Mouse (Mus musculus) stomach, embryonic 15.5 days (tissue): Measurements from ENCODE around the gene Mum1. TPM values are rescaled to one million over a fixed set of nuclear protein-coding genes. Genes with fewer than 3 reads are reported as not detected.
"Not testable (repeated sequence)": the region's sequence is repeated elsewhere in the genome, so short reads cannot be mapped to it uniquely, and the experiment has no call there.

ENCODE experiments used
- ATAC-seq: fragments of 200-750 bp; cut with Nextera tagmentation; 2 replicates; pipeline ENCODE4 v1.8.0; 2017; ENCODE audit warnings: low read depth, moderate number of reproducible peaks, moderate TSS enrichment; ENCODE audit not compliant: insufficient read depth, low FRiP score
- H3K27ac ChIP-seq: fragments of 300-500 bp; sonication (generic); 2 replicates; pipeline ENCODE4 v1.5.1; 2015; ENCODE audit warnings: mild to moderate bottlenecking, inconsistent platforms
- H3K27me3 ChIP-seq: fragments of 300-500 bp; sonication (generic); replicated peaks from 2 replicates; pipeline ENCODE4 v1.6.1; 2015; ENCODE audit warnings: inconsistent platforms
- H3K36me3 ChIP-seq: fragments of 300-500 bp; sonication (generic); 2 replicates; pipeline ENCODE4 v1.6.1; 2015; ENCODE audit warnings: inconsistent platforms
- H3K4me1 ChIP-seq: fragments of 300-500 bp; sonication (generic); 2 replicates; pipeline ENCODE4 v1.6.1; 2015; ENCODE audit warnings: inconsistent platforms
- H3K4me2 ChIP-seq: fragments of 300-500 bp; sonication (generic); 2 replicates; pipeline ENCODE4 v1.6.1; 2015; ENCODE audit warnings: mild to moderate bottlenecking, inconsistent platforms
- H3K4me3 ChIP-seq: fragments of 300-500 bp; sonication (generic); replicated peaks from 2 replicates; pipeline ENCODE4 v1.5.1; 2015; ENCODE audit warnings: inconsistent platforms
- H3K9ac ChIP-seq: fragments of 300-500 bp; sonication (generic); 2 replicates; pipeline ENCODE4 v1.6.1; 2015; ENCODE audit warnings: inconsistent platforms
- H3K9me3 ChIP-seq: fragments of 300-500 bp; sonication (generic); 2 replicates; pipeline ENCODE4 v1.6.1; 2016; ENCODE audit warnings: inconsistent platforms
- WGBS: fragments of 180-500 bp; shearing (Covaris S2); methylation state at CpG from one replicate; pipeline ENCODE4 v1.1.7; 2015; 5-methylcytosine and 5-hydroxymethylcytosine counted together
- polyA plus RNA-seq: library from polyadenylated mRNA; unstranded; fragments of >200 nt; fragmentation: Nextera tagmentation; extraction: Ambion mirVana; gene quantifications from 2 replicates; pipeline ENCODE4 v1.2.1, GENCODE M21; 2015

The Mum1 gene
- polyA plus RNA-seq, 1 experiment from 2014 or later, result 66.5 TPM

- no peaks in the 10 kb centered on the region for H3K4me1 ChIP-seq
- no peaks in the 10 kb centered on the region for H3K27me3 ChIP-seq
- H3K9me3 ChIP-seq, result no peaks in the 10 kb centered on the region
- no peak overlapping the region for H3K9ac ChIP-seq
- H3K27ac ChIP-seq, result no peak overlapping the region
- no peak for ATAC-seq
- peaks cover 71% of the 10 kb centered on the region for H3K36me3 ChIP-seq
- no peak overlapping the region for H3K4me3 ChIP-seq
- WGBS, result 63% methylated on average over 9 of the region's 9 CpGs
- no peak overlapping the region for H3K4me2 ChIP-seq
These were observed 15.9 kb downstream of the Mum1 start for GRCm38 (mm10) chr10:80242088-80242487.

DNA sequence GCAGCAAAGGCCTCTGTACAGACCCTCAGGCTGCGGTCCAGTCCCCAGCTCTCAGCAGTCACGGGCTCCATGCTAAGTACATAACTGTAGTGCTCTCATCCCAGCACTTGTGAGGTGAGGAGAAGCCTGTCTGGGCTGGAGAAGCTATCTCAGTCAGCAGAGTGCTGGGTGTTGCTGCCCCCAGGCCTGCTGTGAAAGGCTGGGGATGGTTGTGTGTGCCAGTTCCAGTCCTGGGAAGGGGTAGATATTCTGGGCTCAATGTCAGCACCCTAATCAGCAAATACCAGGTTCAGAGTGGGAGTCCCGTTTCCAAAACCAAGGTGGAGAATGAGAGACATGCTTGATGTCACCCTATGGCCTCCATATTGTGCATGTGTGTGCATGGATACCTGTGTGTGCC is 16.4 kb downstream of the Mum1 start:
- Histone ChIP-seq H3K4me3 (no peak overlapping the region), H3K36me3 (peaks cover 65% of the 10 kb centered on the region)

DNA sequence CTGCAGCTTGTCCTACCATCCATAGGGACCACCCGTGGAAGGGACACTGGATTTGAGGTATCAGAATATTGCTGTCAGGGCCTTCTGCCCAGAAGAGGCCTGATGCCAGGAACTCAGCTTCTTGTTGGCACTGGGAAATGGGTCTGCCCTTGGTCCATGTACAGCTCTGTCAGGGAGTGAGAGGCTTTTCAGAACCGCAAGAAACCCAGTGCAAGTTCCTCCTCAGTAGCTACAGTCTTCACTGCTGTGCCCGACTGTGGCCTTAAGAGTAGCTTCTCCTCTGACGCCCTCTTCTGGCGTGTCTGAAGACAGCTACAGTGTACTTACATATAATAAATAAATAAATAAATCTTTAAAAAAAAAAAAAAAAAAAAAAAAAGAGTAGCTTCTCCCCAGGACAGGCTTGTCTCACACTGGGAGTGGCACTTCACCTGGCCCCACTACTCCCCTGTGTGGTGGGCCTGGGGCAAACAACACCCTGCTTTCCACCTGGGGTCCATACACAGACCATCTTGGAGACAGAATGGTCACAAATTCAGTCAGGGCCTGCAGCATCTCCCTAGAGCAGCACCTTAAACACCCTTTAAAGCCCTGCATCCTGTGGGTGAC is 18.7 kb downstream of the Mum1 start:
- ATAC-seq, result no peak
- Histone ChIP-seq H3K27ac (no peak overlapping the region), H3K9me3 (no peaks in the 10 kb centered on the region), H3K9ac (no peak overlapping the region), H3K4me2 (no peak overlapping the region), H3K4me1 (peaks cover 3% of the 10 kb centered on the region; the same call in 1 of the 2 replicates), H3K4me3 (no peak overlapping the region), H3K36me3 (peaks cover 45% of the 10 kb centered on the region), H3K27me3 (no peaks in the 10 kb centered on the region)
- WGBS, result 42% methylated on average over 5 of the region's 5 CpGs

More for the DNA sequence above, 16.4 kb downstream of the Mum1 start:
- Histone ChIP-seq H3K4me2 (no peak overlapping the region), H3K27ac (no peak overlapping the region), H3K9ac (no peak overlapping the region), H3K9me3 (no peaks in the 10 kb centered on the region), H3K27me3 (no peaks in the 10 kb centered on the region), H3K4me1 (no peaks in the 10 kb centered on the region)
- WGBS, result 91% methylated on average over 3 of the region's 3 CpGs
- ATAC-seq, result no peak

- ATAC-seq, result no peak
- Histone ChIP-seq H3K27me3 (no peaks in the 10 kb centered on the region), H3K4me2 (no peak overlapping the region), H3K4me3 (no peak overlapping the region), H3K4me1 (peaks cover 10% of the 10 kb centered on the region), H3K36me3 (peaks cover 38% of the 10 kb centered on the region), H3K27ac (no peak overlapping the region), H3K9me3 (no peaks in the 10 kb centered on the region), H3K9ac (no peak overlapping the region)
- WGBS, result 2% methylated on average over 4 of the region's 4 CpGs
These were observed 19.4 kb downstream of the Mum1 start for GRCm38 (mm10) chr10:80245600-80245999.

DNA sequence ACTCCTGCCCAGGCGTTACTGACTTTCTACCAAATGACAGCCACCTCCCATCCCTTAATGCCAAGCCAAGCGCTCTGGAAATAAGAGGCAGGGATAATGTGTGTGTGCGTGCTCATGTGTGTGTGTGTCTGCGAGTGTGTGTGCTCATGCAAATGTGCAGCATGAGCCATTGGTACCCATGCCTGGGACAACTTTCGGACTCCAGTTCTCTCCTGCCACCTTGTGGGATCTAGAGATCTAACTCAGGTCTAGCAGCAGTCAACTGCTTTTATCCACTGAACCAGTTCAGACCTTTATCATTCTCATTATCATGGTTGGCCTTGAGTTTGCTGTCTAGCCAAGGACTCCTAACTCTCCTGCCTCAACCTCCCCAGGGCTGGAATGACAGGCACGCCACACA is 21.6 kb downstream of the Mum1 start:
- Histone ChIP-seq H3K27ac (no peak overlapping the region), H3K36me3 (peaks cover 19% of the 10 kb centered on the region), H3K9ac (no peak overlapping the region), H3K27me3 (no peaks in the 10 kb centered on the region), H3K4me3 (no peak overlapping the region), H3K4me2 (peak overlapping the region; percentile 71), H3K4me1 (peaks cover 16% of the 10 kb centered on the region), H3K9me3 (no peaks in the 10 kb centered on the region)
- WGBS, result 49% methylated on average over 6 of the region's 6 CpGs
- no peak for ATAC-seq

DNA sequence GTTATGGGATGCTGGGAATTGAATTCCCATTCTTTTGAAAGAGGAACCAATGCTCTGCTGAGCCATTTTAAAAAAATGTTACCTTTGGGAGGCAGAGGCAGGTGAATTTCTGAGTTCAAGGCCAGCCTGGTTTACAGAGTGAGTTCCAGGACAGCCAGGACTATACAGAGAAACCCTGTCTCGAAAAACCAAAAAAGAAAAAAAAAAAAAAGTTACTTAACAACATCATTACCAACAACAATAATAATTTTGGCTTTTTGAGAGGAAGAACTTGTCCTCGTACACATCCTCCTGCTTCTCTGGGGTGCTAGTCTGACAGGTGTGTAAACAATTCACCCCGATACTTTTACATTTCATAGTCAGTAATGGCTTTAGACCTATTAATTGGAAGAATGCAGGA is 22.2 kb downstream of the Mum1 start:
- Histone ChIP-seq H3K4me3 (peak overlapping the region; percentile 71), H3K36me3 (peaks cover 16% of the 10 kb centered on the region), H3K4me1 (peaks cover 16% of the 10 kb centered on the region), H3K4me2 (peak overlapping the region; percentile 71)
- H3K27ac ChIP-seq, H3K9me3 ChIP-seq, H3K27me3 ChIP-seq, ATAC-seq, H3K9ac ChIP-seq: not testable (repeated sequence)
- WGBS, result 35% methylated on average over 3 of the region's 3 CpGs

DNA sequence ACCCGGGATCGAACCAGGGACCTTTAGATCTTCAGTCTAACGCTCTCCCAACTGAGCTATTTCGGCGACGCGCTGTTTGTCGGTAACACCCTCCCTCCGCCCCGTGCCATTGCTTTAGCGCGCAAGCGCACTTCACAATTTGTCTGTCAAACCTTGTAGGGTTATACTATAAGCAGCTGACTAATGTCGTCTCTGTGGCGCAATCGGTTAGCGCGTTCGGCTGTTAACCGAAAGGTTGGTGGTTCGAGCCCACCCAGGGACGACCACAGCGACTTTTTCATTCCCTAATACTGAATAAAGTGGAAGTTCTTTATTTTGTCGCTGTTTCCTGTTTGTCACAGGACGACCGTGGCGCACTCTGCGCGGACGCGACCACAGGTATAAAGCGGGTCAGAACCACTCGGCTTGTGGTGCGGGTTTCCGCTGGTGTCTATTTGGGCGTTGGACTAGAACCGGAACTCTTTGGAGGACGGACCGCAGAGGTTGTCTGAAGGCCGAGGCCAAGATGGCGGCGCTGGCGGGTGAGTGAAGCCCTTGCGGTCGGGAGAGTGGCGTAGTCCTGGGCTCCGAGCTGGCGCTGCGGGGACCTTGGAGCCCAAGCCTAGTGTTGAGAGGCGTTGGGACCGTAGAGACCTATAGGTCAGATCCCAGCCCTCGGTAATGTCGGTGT is 22.9 kb downstream of the Mum1 start, which contains the start of gene Ndufs7:
TSS of gene Ndufs7 (plus strand) at position 151 of the 670 bp plus-strand sequence.
- WGBS, result under 1% methylated on average over 53 of the region's 53 CpGs
- peak; percentile 88 for ATAC-seq

GRCm38 (mm10) chr10:80250059-80250458 is 23.8 kb downstream of the Mum1 start:
- Histone ChIP-seq H3K4me2 (peak overlapping the region; percentile 71), H3K36me3 (peaks cover 18% of the 10 kb centered on the region), H3K27me3 (no peaks in the 10 kb centered on the region), H3K9ac (peak overlapping the region; percentile 76), H3K27ac (peak overlapping the region; percentile 91; the same call in 1 of the 2 replicates), H3K9me3 (no peaks in the 10 kb centered on the region), H3K4me1 (peaks cover 16% of the 10 kb centered on the region), H3K4me3 (peak overlapping the region; percentile 71)
- ATAC-seq, result no peak
- WGBS, result 36% methylated on average over 2 of the region's 2 CpGs

More for the DNA sequence above, 22.9 kb downstream of the Mum1 start, which contains the start of gene Ndufs7:
- H3K4me1 ChIP-seq, result peaks cover 16% of the 10 kb centered on the region
- peak within 1 kb of the TSS; percentile 71 for H3K4me2 ChIP-seq
- peak within 1 kb of the TSS; percentile 71 for H3K4me3 ChIP-seq
- H3K9me3 ChIP-seq, result no peaks in the 10 kb centered on the region
- no peaks in the 10 kb centered on the region for H3K27me3 ChIP-seq
- peaks cover 16% of the 10 kb centered on the region for H3K36me3 ChIP-seq
- H3K9ac ChIP-seq, result peak within 1 kb of the TSS; percentile 76
- H3K27ac ChIP-seq, result peak within 1 kb of the TSS; percentile 91

DNA sequence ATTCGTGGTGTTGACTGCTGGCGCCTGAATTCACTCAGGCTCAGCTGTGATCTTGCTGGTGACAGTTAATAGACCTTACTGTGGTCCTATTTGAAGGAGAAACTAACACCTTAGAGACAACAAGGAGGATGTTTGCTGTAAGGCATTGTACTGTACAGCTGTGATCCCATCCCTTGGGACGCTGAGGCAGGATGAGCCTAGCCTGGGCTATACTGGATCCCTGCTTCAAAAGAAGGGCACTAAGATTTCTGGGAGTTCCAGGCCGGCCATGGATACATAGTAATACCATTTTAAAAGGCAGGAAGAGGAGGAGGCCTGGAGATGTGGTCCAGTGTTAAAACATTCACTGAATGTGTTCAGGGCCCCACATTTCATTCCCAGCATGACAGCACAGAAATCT is 24.3 kb downstream of the Mum1 start:
- WGBS, result 77% methylated on average over 4 of the region's 4 CpGs
- Histone ChIP-seq H3K9ac (no peak overlapping the region), H3K4me3 (peak overlapping the region; percentile 71; the same call in 1 of the 2 replicates), H3K4me2 (peak overlapping the region; percentile 71), H3K27me3 (no peaks in the 10 kb centered on the region), H3K27ac (no peak overlapping the region), H3K4me1 (peaks cover 16% of the 10 kb centered on the region), H3K9me3 (no peaks in the 10 kb centered on the region), H3K36me3 (peaks cover 23% of the 10 kb centered on the region)
- ATAC-seq, result no peak

GRCm38 (mm10) chr10:80252011-80252410 is 25.8 kb downstream of the Mum1 start:
- H3K4me1 ChIP-seq, result peaks cover 16% of the 10 kb centered on the region
- H3K9me3 ChIP-seq, result no peaks in the 10 kb centered on the region
- no peak overlapping the region for H3K4me3 ChIP-seq
- H3K27me3 ChIP-seq, result no peaks in the 10 kb centered on the region
- peaks cover 29% of the 10 kb centered on the region for H3K36me3 ChIP-seq
- H3K9ac ChIP-seq, result no peak overlapping the region
- ATAC-seq, result no peak
- no peak overlapping the region for H3K4me2 ChIP-seq
- H3K27ac ChIP-seq, result no peak overlapping the region

GRCm38 (mm10) chr10:80252493-80253274 is 26.4 kb downstream of the Mum1 start:
- Histone ChIP-seq H3K4me3 (no peak overlapping the region), H3K36me3 (peaks cover 32% of the 10 kb centered on the region), H3K27me3 (no peaks in the 10 kb centered on the region), H3K9me3 (no peaks in the 10 kb centered on the region), H3K4me1 (peaks cover 16% of the 10 kb centered on the region), H3K9ac (no peak overlapping the region), H3K27ac (no peak overlapping the region), H3K4me2 (no peak overlapping the region)
- WGBS, result 92% methylated on average over 11 of the region's 11 CpGs
- no peak for ATAC-seq

- no peak for ATAC-seq
- H3K4me1 ChIP-seq, result peaks cover 16% of the 10 kb centered on the region
- no peaks in the 10 kb centered on the region for H3K27me3 ChIP-seq
- no peak overlapping the region for H3K27ac ChIP-seq
- WGBS, result 77% methylated on average over 6 of the region's 6 CpGs
- no peaks in the 10 kb centered on the region for H3K9me3 ChIP-seq
- H3K36me3 ChIP-seq, result peaks cover 40% of the 10 kb centered on the region
- no peak overlapping the region for H3K4me2 ChIP-seq
- H3K9ac ChIP-seq, result no peak overlapping the region
- no peak overlapping the region for H3K4me3 ChIP-seq
These were observed 27.3 kb downstream of the Mum1 start for GRCm38 (mm10) chr10:80253551-80253950.
